Mouse (Mus musculus): ENCODE measurements around the gene Fam131b. TPM values are rescaled to one million over a fixed set of nuclear protein-coding genes. Genes with fewer than 3 reads are reported as not detected.

The Fam131b gene
- polyA plus RNA-seq, 1 experiment: 15.6 TPM

- Histone ChIP-seq H3K36me3 (ENCODE audit: control insufficient read depth, insufficient read depth) (no peaks in the 10 kb centered on the region), H3K79me2 (ENCODE audit: control insufficient read depth, insufficient read depth) (no peaks in the 10 kb centered on the region), H3K4me3 (ENCODE audit: insufficient read depth, poor library complexity, severe bottlenecking) (no peak overlapping the region), H3ac (ENCODE audit: control insufficient read depth, insufficient read length, low read depth) (no peak overlapping the region), H3K79me3 (ENCODE audit: low read depth) (no peaks in the 10 kb centered on the region), H3K27me3 (ENCODE audit: control insufficient read depth, insufficient read depth, insufficient read length) (no peaks in the 10 kb centered on the region)
- no peak for TF ChIP-seq FOSL1 (IDR thresholded peaks at IDR 0.05; ENCODE audit: insufficient read depth, low read length, poor library complexity, severe bottlenecking)
Measured at GRCm38 (mm10) chr6:42330216-42330615, 5.8 kb upstream of the Fam131b start.

GRCm38 (mm10) chr6:42328757-42329156 lies 4.3 kb upstream of the Fam131b start:
- H3ac ChIP-seq (ENCODE audit: control insufficient read depth, insufficient read length, low read depth): no peak overlapping the region
- H3K4me3 ChIP-seq (ENCODE audit: insufficient read depth, poor library complexity, severe bottlenecking): no peak overlapping the region
- no peaks in the 10 kb centered on the region for H3K79me3 ChIP-seq (ENCODE audit: low read depth)
- H3K36me3 ChIP-seq (ENCODE audit: control insufficient read depth, insufficient read depth): no peaks in the 10 kb centered on the region
- H3K27me3 ChIP-seq (ENCODE audit: control insufficient read depth, insufficient read depth, insufficient read length): no peaks in the 10 kb centered on the region
- TF ChIP-seq MAX (IDR thresholded peaks at IDR 0.05) (no peak), MYOD1 (IDR thresholded peaks at IDR 0.05; ENCODE audit: control insufficient read depth, insufficient read length, low read depth) (no peak), USF1 (IDR thresholded peaks at IDR 0.05; ENCODE audit: low read depth) (no peak)
- no peaks in the 10 kb centered on the region for H3K79me2 ChIP-seq (ENCODE audit: control insufficient read depth, insufficient read depth)

GRCm38 (mm10) chr6:42326509-42326908 lies 2.1 kb upstream of the Fam131b start:
- H3K79me2 ChIP-seq (ENCODE audit: control insufficient read depth, insufficient read depth): no peaks in the 10 kb centered on the region
- H3K27me3 ChIP-seq (ENCODE audit: control insufficient read depth, insufficient read depth, insufficient read length): no peaks in the 10 kb centered on the region
- H3K36me3 ChIP-seq (ENCODE audit: control insufficient read depth, insufficient read depth): no peaks in the 10 kb centered on the region
- no peaks in the 10 kb centered on the region for H3K79me3 ChIP-seq (ENCODE audit: low read depth)
- no peak overlapping the region for H3K4me3 ChIP-seq (ENCODE audit: insufficient read depth, poor library complexity, severe bottlenecking)
- TF ChIP-seq FOSL1 (IDR thresholded peaks at IDR 0.05; ENCODE audit: insufficient read depth, low read length, poor library complexity, severe bottlenecking) (no peak), MAX (IDR thresholded peaks at IDR 0.05) (no peak), CEBPB (IDR thresholded peaks at IDR 0.05; ENCODE audit: low read depth) (no peak), MYOG (IDR thresholded peaks at IDR 0.05; ENCODE audit: control insufficient read depth, extremely low read depth, insufficient read length) (no peak), CTCF (IDR thresholded peaks at IDR 0.05; ENCODE audit: control insufficient read depth, insufficient read depth, insufficient read length) (no peak)
- no peak overlapping the region for H3ac ChIP-seq (ENCODE audit: control insufficient read depth, insufficient read length, low read depth)

- no peaks in the 10 kb centered on the region for H3K36me3 ChIP-seq (ENCODE audit: control insufficient read depth, insufficient read depth)
- no peaks in the 10 kb centered on the region for H3K79me3 ChIP-seq (ENCODE audit: low read depth)
- TF ChIP-seq MYOD1 (IDR thresholded peaks at IDR 0.05; ENCODE audit: control insufficient read depth, insufficient read length, low read depth): no peak
- TF ChIP-seq CEBPB (IDR thresholded peaks at IDR 0.05; ENCODE audit: low read depth): no peak
- no peak for TF ChIP-seq MYOG (IDR thresholded peaks at IDR 0.05; ENCODE audit: control insufficient read depth, extremely low read depth, insufficient read length)
- peak; percentile 28 for TF ChIP-seq MAX (IDR thresholded peaks at IDR 0.05)
- TF ChIP-seq CTCF (IDR thresholded peaks at IDR 0.05; ENCODE audit: control insufficient read depth, insufficient read depth, insufficient read length): peak; percentile 44
- peak overlapping the region; percentile 71 for H3ac ChIP-seq (ENCODE audit: control insufficient read depth, insufficient read length, low read depth)
- no peaks in the 10 kb centered on the region for H3K79me2 ChIP-seq (ENCODE audit: control insufficient read depth, insufficient read depth)
- H3K27me3 ChIP-seq (ENCODE audit: control insufficient read depth, insufficient read depth, insufficient read length): no peaks in the 10 kb centered on the region
- peak overlapping the region; percentile 39 for H3K4me3 ChIP-seq (ENCODE audit: insufficient read depth, poor library complexity, severe bottlenecking)
Measured at GRCm38 (mm10) chr6:42325268-42325609, 796 bp upstream of the Fam131b start.

GRCm38 (mm10) chr6:42324067-42324481 lies 369 bp downstream of the Fam131b start:
- Histone ChIP-seq H3K27me3 (ENCODE audit: control insufficient read depth, insufficient read depth, insufficient read length) (no peaks in the 10 kb centered on the region), H3K79me3 (ENCODE audit: low read depth) (no peaks in the 10 kb centered on the region), H3K36me3 (ENCODE audit: control insufficient read depth, insufficient read depth) (peaks cover under 1% of the 10 kb centered on the region), H3ac (ENCODE audit: control insufficient read depth, insufficient read length, low read depth) (peak overlapping the region; percentile 71), H3K4me3 (ENCODE audit: insufficient read depth, poor library complexity, severe bottlenecking) (peak overlapping the region; percentile 39), H3K79me2 (ENCODE audit: control insufficient read depth, insufficient read depth) (no peaks in the 10 kb centered on the region)
- TF ChIP-seq CTCF (IDR thresholded peaks at IDR 0.05; ENCODE audit: control insufficient read depth, insufficient read depth, insufficient read length) (no peak), MYOD1 (IDR thresholded peaks at IDR 0.05; ENCODE audit: control insufficient read depth, insufficient read length, low read depth) (no peak), MAX (IDR thresholded peaks at IDR 0.05) (no peak), USF1 (IDR thresholded peaks at IDR 0.05; ENCODE audit: low read depth) (no peak), FOSL1 (IDR thresholded peaks at IDR 0.05; ENCODE audit: insufficient read depth, low read length, poor library complexity, severe bottlenecking) (no peak), CEBPB (IDR thresholded peaks at IDR 0.05; ENCODE audit: low read depth) (no peak), MYOG (IDR thresholded peaks at IDR 0.05; ENCODE audit: control insufficient read depth, extremely low read depth, insufficient read length) (no peak)

GRCm38 (mm10) chr6:42323371-42324066 lies 924 bp downstream of the Fam131b start:
- Histone ChIP-seq H3K36me3 (ENCODE audit: control insufficient read depth, insufficient read depth) (peaks cover 6% of the 10 kb centered on the region), H3K79me3 (ENCODE audit: low read depth) (no peaks in the 10 kb centered on the region), H3K27me3 (ENCODE audit: control insufficient read depth, insufficient read depth, insufficient read length) (no peaks in the 10 kb centered on the region), H3ac (ENCODE audit: control insufficient read depth, insufficient read length, low read depth) (peak overlapping the region; percentile 71), H3K4me3 (ENCODE audit: insufficient read depth, poor library complexity, severe bottlenecking) (peak overlapping the region; percentile 39), H3K79me2 (ENCODE audit: control insufficient read depth, insufficient read depth) (no peaks in the 10 kb centered on the region)
- TF ChIP-seq CEBPB (IDR thresholded peaks at IDR 0.05; ENCODE audit: low read depth): no peak
- TF ChIP-seq FOSL1 (IDR thresholded peaks at IDR 0.05; ENCODE audit: insufficient read depth, low read length, poor library complexity, severe bottlenecking): no peak
- TF ChIP-seq MYOG (IDR thresholded peaks at IDR 0.05; ENCODE audit: control insufficient read depth, extremely low read depth, insufficient read length): no peak
- no peak for TF ChIP-seq MAX (IDR thresholded peaks at IDR 0.05)
- TF ChIP-seq MYOD1 (IDR thresholded peaks at IDR 0.05; ENCODE audit: control insufficient read depth, insufficient read length, low read depth): no peak
- no peak for TF ChIP-seq CTCF (IDR thresholded peaks at IDR 0.05; ENCODE audit: control insufficient read depth, insufficient read depth, insufficient read length)
